Mouse (Mus musculus): ENCODE measurements around the gene Desi1.

Gene Desi1

GRCm38 (mm10) chr15:82033762-82034161 lies at the start of gene Desi1:
Desi1 (minus strand) TSS chr15:82033862.
- DNase-seq = peak; percentile 8

GRCm38 (mm10) chr15:82081161-82081560 lies 47.5 kb upstream of the Desi1 start:
- peak; percentile 73 for DNase-seq

- no peak for DNase-seq
These were observed 46.2 kb upstream of the Desi1 start for GRCm38 (mm10) chr15:82079883-82080282.

- no peak for DNase-seq
These were observed 39.8 kb upstream of the Desi1 start for GRCm38 (mm10) chr15:82073490-82073889.

GRCm38 (mm10) chr15:82071816-82072469 lies 38.3 kb upstream of the Desi1 start:
- DNase-seq = no peak

GRCm38 (mm10) chr15:82069898-82070297 lies 36.2 kb upstream of the Desi1 start, which contains the start of gene Mei1:
Mei1 (plus strand) TSS chr15:82069996.
- DNase-seq = peak; percentile 23

- DNase-seq = peak; percentile 67
These were observed 31.8 kb upstream of the Desi1 start for GRCm38 (mm10) chr15:82065511-82065910.

GRCm38 (mm10) chr15:82063909-82064308 lies 30.2 kb upstream of the Desi1 start:
- no peak for DNase-seq

GRCm38 (mm10) chr15:82058719-82059201 lies 25.1 kb upstream of the Desi1 start, which contains the start of gene 4930407I10Rik:
4930407I10Rik (plus strand) TSS chr15:82059151.
- DNase-seq = no peak

GRCm38 (mm10) chr15:82052544-82052943 lies 18.9 kb upstream of the Desi1 start:
- DNase-seq = no peak

- DNase-seq = peak; percentile 96
These were observed 13.6 kb upstream of the Desi1 start, which contains the start of gene Snu13 for GRCm38 (mm10) chr15:82047080-82047883. Snu13 (minus strand) TSS chr15:82047598.

GRCm38 (mm10) chr15:82046246-82046891 lies 12.7 kb upstream of the Desi1 start:
- peak; percentile 39 for DNase-seq

GRCm38 (mm10) chr15:82044166-82044784 lies 10.6 kb upstream of the Desi1 start:
- peak; percentile 68 for DNase-seq

- DNase-seq = peak; percentile 78
These were observed 7.0 kb upstream of the Desi1 start for GRCm38 (mm10) chr15:82040650-82041049.

GRCm38 (mm10) chr15:82035904-82036689 lies 2.4 kb upstream of the Desi1 start:
- DNase-seq = peak; percentile 68

- peak; percentile 50 for DNase-seq
These were observed 1.3 kb downstream of the Desi1 start for GRCm38 (mm10) chr15:82032386-82032785.

- DNase-seq = peak; percentile 71
These were observed 5.9 kb downstream of the Desi1 start for GRCm38 (mm10) chr15:82027726-82028125.

- peak; percentile 61 for DNase-seq
These were observed 6.4 kb downstream of the Desi1 start for GRCm38 (mm10) chr15:82027276-82027675.

- peak; percentile 68 for DNase-seq
These were observed 9.6 kb downstream of the Desi1 start for GRCm38 (mm10) chr15:82023965-82024635.

- DNase-seq = peak; percentile 38
These were observed 11.1 kb downstream of the Desi1 start for GRCm38 (mm10) chr15:82022535-82023088.

- DNase-seq = no peak
These were observed 14.4 kb downstream of the Desi1 start for GRCm38 (mm10) chr15:82019288-82019687.
